23 mouse cellular contexts compared by ENCODE assay signal in genomic region chr4:16569004-16569403, GRCm38 (mm10).
DNase-seq lines count a peak whose midpoint lies in the region; ATAC-seq and TF ChIP-seq lines count a peak whose summit lies in the region.
"Had no signal": no experiment of that assay in that cellular context is flagged by ENCODE, and none has a peak within 500 bp of the region (broad histone marks: within the 10 kb centered on the region; RNA-seq: fewer than 3 reads in every experiment).

No protein-coding gene starts in this region.

- no peak overlapping the region for H3K4me3 ChIP-seq in forebrain, embryonic 16.5 days (replicated peaks; ENCODE audit: low read length)
- H3K4me3 ChIP-seq in forebrain, embryonic 14.5 days (ENCODE audit: low read depth, low read length), result no peak overlapping the region
- no peak overlapping the region for H3K4me3 ChIP-seq in layer of hippocampus, adult 2 months
- H3K4me3 ChIP-seq: erythroblast, embryonic 14.5 days; heart, embryonic 13.5 days; hindbrain, embryonic 15.5 days; liver, embryonic 12.5 days; neural tube, embryonic 15.5 days had no signal

- H3K4me2 ChIP-seq in forebrain, embryonic 16.5 days (ENCODE audit: low read length), result no peak overlapping the region
- H3K4me2 ChIP-seq in forebrain, embryonic 14.5 days (ENCODE audit: low read length), result no peak overlapping the region
- H3K4me2 ChIP-seq: heart, embryonic 13.5 days; hindbrain, embryonic 15.5 days; liver, embryonic 12.5 days; lung, embryonic 14.5 days; midbrain, embryonic 11.5 days; neural tube, embryonic 15.5 days had no signal

- 67% methylated on average over 2 of the region's 2 CpGs for WGBS in forebrain, embryonic 16.5 days
- 68% methylated on average over 2 of the region's 2 CpGs for WGBS in forebrain, embryonic 14.5 days

- H3K9ac ChIP-seq in forebrain, embryonic 16.5 days (replicated peaks; ENCODE audit: low read depth, low read length), result no peak overlapping the region
- H3K9ac ChIP-seq in forebrain, embryonic 14.5 days (ENCODE audit: low read length), result no peak overlapping the region
- H3K9ac ChIP-seq: heart, embryonic 13.5 days; hindbrain, embryonic 15.5 days; liver, embryonic 12.5 days; lung, embryonic 14.5 days; neural tube, embryonic 15.5 days had no signal

- no peak overlapping the region for H3K27ac ChIP-seq in forebrain, embryonic 16.5 days (ENCODE audit: low read length)
- H3K27ac ChIP-seq in forebrain, embryonic 14.5 days (ENCODE audit: low read depth, low read length), result no peak overlapping the region
- H3K27ac ChIP-seq in layer of hippocampus, adult 2 months, result peak overlapping the region; percentile 71
- H3K27ac ChIP-seq: heart, embryonic 13.5 days; hindbrain, embryonic 15.5 days; liver, embryonic 12.5 days; macrophage; neural tube, embryonic 15.5 days had no signal

- no peaks in the 10 kb centered on the region for H3K9me3 ChIP-seq in forebrain, embryonic 16.5 days (ENCODE audit: control insufficient read depth, low read length)
- no peaks in the 10 kb centered on the region for H3K9me3 ChIP-seq in forebrain, embryonic 14.5 days (replicated peaks; ENCODE audit: control insufficient read depth, low read length)
- H3K9me3 ChIP-seq: heart, embryonic 13.5 days; hindbrain, embryonic 15.5 days; liver, embryonic 12.5 days; neural tube, embryonic 15.5 days had no signal

- no peak for TF ChIP-seq CTCF in layer of hippocampus, adult 2 months (conservative IDR thresholded peaks at IDR 0.05)

- H3K4me1 ChIP-seq in forebrain, embryonic 16.5 days (replicated peaks; ENCODE audit: control insufficient read depth, insufficient read depth, low read length), result no peaks in the 10 kb centered on the region
- H3K4me1 ChIP-seq in forebrain, embryonic 14.5 days (ENCODE audit: control insufficient read depth, insufficient read depth, low read length), result no peaks in the 10 kb centered on the region
- H3K4me1 ChIP-seq: hindbrain, embryonic 15.5 days; liver, embryonic 12.5 days; neural tube, embryonic 15.5 days had no signal

- DNase-seq in forebrain, embryonic 14.5 days (ENCODE audit: low spot score), result no peak
- DNase-seq in layer of hippocampus, adult 2 months (ENCODE audit: low spot score in 2 of 2), result peak; percentile 20 to 51
- DNase-seq in layer of hippocampus, postnatal 10 days (ENCODE audit: low spot score in 2 of 2), result no peak
- peak; percentile 17 for DNase-seq in right cerebral cortex, adult 18-20 months
- DNase-seq in right cerebral cortex, postnatal 25 days, result no peak
- peak; percentile 62 for DNase-seq in telencephalon, adult 2 months (ENCODE audit: low read depth, low spot score)
- DNase-seq in lung, postnatal 36 days, result no peak
- DNase-seq: cerebellum, adult 11-12 months; cerebellum, postnatal 25 days; heart, adult 11 months; heart, postnatal 36 days; kidney, adult 11 months; kidney, postnatal 10 days; lung, embryonic 14.5 days; right cerebral cortex, postnatal 4 days had no signal

- no peaks in the 10 kb centered on the region for H3K27me3 ChIP-seq in forebrain, embryonic 16.5 days (replicated peaks; ENCODE audit: control insufficient read depth, insufficient read depth, low read length)
- H3K27me3 ChIP-seq in forebrain, embryonic 14.5 days (replicated peaks; ENCODE audit: control insufficient read depth, insufficient read depth, low read length), result no peaks in the 10 kb centered on the region
- H3K27me3 ChIP-seq: heart, embryonic 13.5 days; hindbrain, embryonic 15.5 days; liver, embryonic 12.5 days; neural tube, embryonic 15.5 days had no signal

- peak; percentile 43; the same call in 1 of the 2 replicates for ATAC-seq in forebrain, embryonic 16.5 days
- ATAC-seq in forebrain, embryonic 14.5 days, result no peak
- ATAC-seq: liver, embryonic 12.5 days had no signal

- H3K36me3 ChIP-seq in forebrain, embryonic 16.5 days (ENCODE audit: control insufficient read depth, insufficient read depth), result no peaks in the 10 kb centered on the region
- H3K36me3 ChIP-seq in forebrain, embryonic 14.5 days (ENCODE audit: control insufficient read depth, insufficient read depth, low read length), result no peaks in the 10 kb centered on the region
- H3K36me3 ChIP-seq: heart, embryonic 13.5 days; hindbrain, embryonic 15.5 days; liver, embryonic 12.5 days; neural tube, embryonic 15.5 days had no signal

Comparison
In these comparisons a context has a peak if more than half of its experiments do, and no peak if none do; other contexts are left out.
1. DNase-seq: peak in layer of hippocampus, adult 2 months (2 of 2), right cerebral cortex, adult 18-20 months (single experiment) and telencephalon, adult 2 months (single experiment); none in forebrain, embryonic 14.5 days (single experiment), layer of hippocampus, postnatal 10 days (0 of 2), right cerebral cortex, postnatal 25 days (single experiment) and lung, postnatal 36 days (single experiment).